Mouse (Mus musculus) embryonic fibroblast, embryonic 13.5 days (primary cell): Measurements from ENCODE around the gene Tstd1. TPM values are rescaled to one million over a fixed set of nuclear protein-coding genes. Genes with fewer than 3 reads are reported as not detected.

Experiments
- H3K27ac ChIP-seq: 2 replicates; pipeline ENCODE4 v1.5.1; 2012; ENCODE audit warnings: low read length, control low read depth, inconsistent platforms; ENCODE audit not compliant: insufficient read depth
- H3K4me1 ChIP-seq: 2 replicates; pipeline ENCODE4 v1.6.1; 2011; ENCODE audit warnings: low read length; ENCODE audit not compliant: control insufficient read depth, insufficient read depth
- H3K4me3 ChIP-seq: 2 replicates; pipeline ENCODE4 v1.5.1; 2011; ENCODE audit warnings: mild to moderate bottlenecking, control low read depth, low read length; ENCODE audit not compliant: insufficient read depth
- CTCF ChIP-seq: IDR thresholded peaks from 2 replicates; pipeline ENCODE4 v1.5.1; 2011; ENCODE audit warnings: mild to moderate bottlenecking, control low read depth, low read length, moderate library complexity, borderline replicate concordance; ENCODE audit not compliant: insufficient read depth
- POLR2A ChIP-seq: IDR thresholded peaks from 2 replicates; pipeline ENCODE4 v1.6.1; 2011; ENCODE audit warnings: low read depth, mild to moderate bottlenecking, control low read depth, low read length, moderate library complexity
- polyA plus RNA-seq: library from polyadenylated mRNA; stranded (reverse); fragments of >200 nt; gene quantifications from 2 replicates; pipeline ENCODE4 v1.2.4, GENCODE M21; 2011; ENCODE audit warnings: low read depth; ENCODE audit not compliant: missing spikeins, insufficient read length

The Tstd1 gene
- polyA plus RNA-seq, 1 experiment, result 1.9 TPM

GRCm38 (mm10) chr1:171387099-171387498 is 31.6 kb upstream of the Tstd1 start:
- Histone ChIP-seq H3K4me1 (no peaks in the 10 kb centered on the region), H3K27ac (no peak overlapping the region), H3K4me3 (no peak overlapping the region)
- no peak for TF ChIP-seq POLR2A
- peak; percentile 55 for TF ChIP-seq CTCF

GRCm38 (mm10) chr1:171388376-171389102 is 30.1 kb upstream of the Tstd1 start, which contains the start of gene Arhgap30:
TSS of gene Arhgap30 (plus strand) at chr1:171388954.
- TF ChIP-seq POLR2A (no peak), CTCF (no peak)
- Histone ChIP-seq H3K4me1 (no peaks in the 10 kb centered on the region), H3K4me3 (no peak within 1 kb of the TSS), H3K27ac (no peak within 1 kb of the TSS)

GRCm38 (mm10) chr1:171390101-171390500 is 28.6 kb upstream of the Tstd1 start:
- TF ChIP-seq CTCF, result no peak
- TF ChIP-seq POLR2A, result no peak
- no peak overlapping the region for H3K27ac ChIP-seq
- no peak overlapping the region for H3K4me3 ChIP-seq
- H3K4me1 ChIP-seq, result no peaks in the 10 kb centered on the region

- H3K4me3 ChIP-seq, result no peak overlapping the region
- no peak overlapping the region for H3K27ac ChIP-seq
- TF ChIP-seq CTCF (no peak), POLR2A (no peak)
- H3K4me1 ChIP-seq, result no peaks in the 10 kb centered on the region
Observed at GRCm38 (mm10) chr1:171401821-171402220, 16.9 kb upstream of the Tstd1 start.

- Histone ChIP-seq H3K4me1 (no peaks in the 10 kb centered on the region), H3K4me3 (no peak overlapping the region), H3K27ac (no peak overlapping the region)
- TF ChIP-seq POLR2A (no peak), CTCF (no peak)
Observed at GRCm38 (mm10) chr1:171402991-171403390, 15.7 kb upstream of the Tstd1 start.

GRCm38 (mm10) chr1:171407263-171407662 is 11.4 kb upstream of the Tstd1 start:
- no peak overlapping the region for H3K4me3 ChIP-seq
- no peak for TF ChIP-seq POLR2A

GRCm38 (mm10) chr1:171410231-171410630 is 8.4 kb upstream of the Tstd1 start:
- no peak overlapping the region for H3K4me3 ChIP-seq
- TF ChIP-seq CTCF, result no peak
- TF ChIP-seq POLR2A, result no peak

More at GRCm38 (mm10) chr1:171407263-171407662, 11.4 kb upstream of the Tstd1 start:
- H3K4me1 ChIP-seq, result no peaks in the 10 kb centered on the region
- H3K27ac ChIP-seq, result no peak overlapping the region

GRCm38 (mm10) chr1:171410947-171411484 is 7.7 kb upstream of the Tstd1 start, which contains the start of gene Usf1:
TSS of gene Usf1 (plus strand) at chr1:171411313.
- TF ChIP-seq CTCF, result no peak
- TF ChIP-seq POLR2A, result peak; percentile 86
- H3K27ac ChIP-seq, result peak within 1 kb of the TSS; percentile 95
- peak within 1 kb of the TSS; percentile 87 for H3K4me3 ChIP-seq
- no peaks in the 10 kb centered on the region for H3K4me1 ChIP-seq

More at GRCm38 (mm10) chr1:171410231-171410630, 8.4 kb upstream of the Tstd1 start:
- Histone ChIP-seq H3K4me1 (no peaks in the 10 kb centered on the region), H3K27ac (no peak overlapping the region)

- Histone ChIP-seq H3K27ac (peak overlapping the region; percentile 50), H3K4me1 (no peaks in the 10 kb centered on the region), H3K4me3 (peak overlapping the region; percentile 87)
- TF ChIP-seq CTCF (no peak), POLR2A (no peak)
Observed at GRCm38 (mm10) chr1:171411492-171411941, 7.2 kb upstream of the Tstd1 start.

- no peak for TF ChIP-seq CTCF
- TF ChIP-seq POLR2A, result 0 out of 2 replicates have a peak, but pooled peaks have one; percentile 25
- H3K4me1 ChIP-seq, result no peaks in the 10 kb centered on the region
- H3K27ac ChIP-seq, result peak overlapping the region; percentile 50
- H3K4me3 ChIP-seq, result peak overlapping the region; percentile 87
Observed at GRCm38 (mm10) chr1:171412001-171412441, 6.7 kb upstream of the Tstd1 start.
